Mouse (Mus musculus): ENCODE measurements at regions not wholly inside any gene's neighbourhood (a gene's known extent, or its start where the extent isn't known, plus 50 kb on each side); places are given as distances from the start of the nearest gene placed in this dataset.

DNA sequence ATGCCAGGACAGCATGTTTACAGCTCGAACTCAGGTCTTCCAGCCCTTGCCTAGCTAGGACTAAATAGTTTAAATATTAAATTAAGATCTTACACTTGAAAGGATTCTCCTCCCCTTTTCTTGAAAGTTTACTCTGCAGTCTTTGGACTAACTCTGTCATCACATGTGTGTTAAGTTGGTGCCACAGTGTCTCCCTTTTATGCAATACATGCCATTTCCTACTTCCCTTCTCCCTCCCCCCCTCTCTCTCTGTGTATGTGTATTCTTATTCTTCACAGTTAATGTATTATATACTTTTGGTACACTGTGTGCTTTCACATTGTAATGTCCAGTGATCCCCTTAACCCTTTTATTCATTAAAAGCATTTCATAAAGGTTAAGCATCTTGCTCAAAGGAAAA, 63.9 kb upstream of the Dock10 start:
- TF ChIP-seq EP300 (IDR thresholded peaks at IDR 0.05; ENCODE audit: low read depth) = no peak
- no peak for TF ChIP-seq CTCF (IDR thresholded peaks at IDR 0.05; ENCODE audit: low read depth)
- WGBS (ENCODE audit: insufficient replicate concordance) = 58% methylated on average over 1 of the region's 1 CpGs

DNA sequence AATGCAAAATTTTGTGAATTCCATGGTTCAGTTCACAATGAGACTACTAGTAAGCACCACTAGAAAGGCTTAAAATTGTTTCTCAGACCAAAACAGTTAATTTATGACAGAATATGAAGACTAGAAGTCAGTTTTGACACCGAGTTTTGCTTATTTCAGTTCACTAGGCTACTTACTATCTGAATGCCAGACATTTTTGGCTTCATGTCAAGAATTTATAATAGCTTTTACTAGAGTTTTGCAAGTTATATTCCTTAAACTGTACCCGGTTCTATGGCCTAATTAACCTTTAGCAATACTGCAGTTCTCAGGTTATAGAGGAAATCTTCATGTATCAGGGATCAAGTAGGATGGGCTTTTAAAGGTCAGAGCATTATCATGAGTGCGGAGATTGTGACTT, 54.6 kb upstream of the Dock10 start:
- Histone ChIP-seq H3K4me1 (ENCODE audit: insufficient read depth) (no peaks in the 10 kb centered on the region), H3K36me3 (replicated peaks; ENCODE audit: insufficient read depth, low read length) (no peaks in the 10 kb centered on the region), H3K4me2 (ENCODE audit: low read depth, low read length) (no peak overlapping the region), H3K9ac (replicated peaks) (no peak overlapping the region), H3K27ac (ENCODE audit: low read depth) (no peak overlapping the region), H3K27me3 (ENCODE audit: insufficient read depth, low read length) (no peaks in the 10 kb centered on the region), H3K4me3 (ENCODE audit: low read depth, low read length) (no peak overlapping the region), H3K9me3 (ENCODE audit: low read length) (no peaks in the 10 kb centered on the region)
- no peak for DNase-seq
- 68% methylated on average over 3 of the region's 3 CpGs for WGBS (ENCODE audit: insufficient replicate concordance)
- ATAC-seq = no peak
- TF ChIP-seq CTCF (IDR thresholded peaks at IDR 0.05; ENCODE audit: low read depth) (no peak), EP300 (IDR thresholded peaks at IDR 0.05; ENCODE audit: low read depth) (no peak)

More for the DNA sequence above, 63.9 kb upstream of the Dock10 start:
- ATAC-seq = no peak
- Histone ChIP-seq H3K9ac (replicated peaks) (no peak overlapping the region), H3K36me3 (replicated peaks; ENCODE audit: insufficient read depth, low read length) (no peaks in the 10 kb centered on the region), H3K27me3 (ENCODE audit: insufficient read depth, low read length) (no peaks in the 10 kb centered on the region), H3K4me2 (ENCODE audit: low read depth, low read length) (no peak overlapping the region), H3K9me3 (ENCODE audit: low read length) (no peaks in the 10 kb centered on the region), H3K4me1 (ENCODE audit: insufficient read depth) (0 out of 2 replicates have a peak, but pooled peaks cover 2% of the 10 kb centered on the region), H3K27ac (ENCODE audit: low read depth) (no peak overlapping the region), H3K4me3 (ENCODE audit: low read depth, low read length) (no peak overlapping the region)
- no peak for DNase-seq

Measured in liver, postnatal 0 days (tissue).